Comparison of ENCODE assay signal across 31 mouse cellular contexts in the genomic region with DNA sequence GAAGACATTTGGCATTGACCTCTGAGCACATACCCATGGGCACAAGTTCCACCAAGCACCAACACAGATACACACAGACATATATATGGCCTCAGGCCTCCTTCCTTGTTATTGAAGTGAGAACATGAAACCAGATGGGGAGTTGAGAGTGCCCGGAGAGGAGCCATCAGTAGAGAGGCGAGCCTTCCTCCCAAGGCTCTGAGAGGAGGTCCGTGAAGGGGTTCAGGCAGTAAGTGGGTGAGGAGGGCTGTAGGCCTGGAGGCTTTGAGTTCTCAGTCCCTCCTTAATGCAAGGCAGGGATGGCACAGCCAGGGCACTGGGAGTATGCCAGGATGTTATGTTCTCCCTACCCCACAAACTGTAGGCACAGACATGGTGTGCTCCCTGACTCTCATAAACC. TPM values are rescaled to one million over a fixed set of nuclear protein-coding genes. Genes with fewer than 3 reads are reported as not detected.
"Had no signal": no experiment of that assay in that cellular context is flagged by ENCODE, and none has a peak within 500 bp of the region (broad histone marks: within the 10 kb centered on the region; RNA-seq: fewer than 3 reads in every experiment).

No protein-coding gene starts in this region.

RNA-seq across cellular contexts. Expression of gene Tex101, which starts 16.2 kb away (rescaled TPM):
- total RNA-seq: common myeloid progenitor, adult 5-6 weeks; gastrocnemius, adult 18-20 months; gastrocnemius, adult 2 months; gastrocnemius, adult 8-10 months; gastrocnemius, postnatal 10 days; gastrocnemius, postnatal 14 days; gastrocnemius, postnatal 25 days; gastrocnemius, postnatal 36 days; gastrocnemius, postnatal 4 days; granulocyte monocyte progenitor cell, adult 5-6 weeks; heart, adult 18-20 months; heart, adult 2 months; heart, adult 8-10 months had no signal
- polyA plus RNA-seq: cerebellum, adult 2 months; cortical plate, adult 2 months; embryonic facial prominence, embryonic 10.5 days; embryonic facial prominence, embryonic 11.5 days; embryonic facial prominence, embryonic 12.5 days; embryonic facial prominence, embryonic 14.5 days; embryonic facial prominence, embryonic 15.5 days; erythroblast, embryonic 14.5 days; forebrain, embryonic 10.5 days; forebrain, embryonic 11.5 days; forebrain, embryonic 12.5 days; forebrain, embryonic 13.5 days; forebrain, embryonic 14.5 days; forebrain, embryonic 15.5 days; forebrain, embryonic 16.5 days; frontal cortex, adult 2 months; gonadal fat pad, adult 2 months; heart, embryonic 10.5 days had no signal

RNA-seq across cellular contexts. Expression of gene BC049730, which starts 16.3 kb away (rescaled TPM):
- total RNA-seq: common myeloid progenitor, adult 5-6 weeks; gastrocnemius, adult 18-20 months; gastrocnemius, adult 2 months; gastrocnemius, adult 8-10 months; gastrocnemius, postnatal 10 days; gastrocnemius, postnatal 14 days; gastrocnemius, postnatal 25 days; gastrocnemius, postnatal 36 days; gastrocnemius, postnatal 4 days; granulocyte monocyte progenitor cell, adult 5-6 weeks; heart, adult 18-20 months; heart, adult 2 months; heart, adult 8-10 months had no signal
- polyA plus RNA-seq: cerebellum, adult 2 months; cortical plate, adult 2 months; embryonic facial prominence, embryonic 10.5 days; embryonic facial prominence, embryonic 11.5 days; embryonic facial prominence, embryonic 12.5 days; embryonic facial prominence, embryonic 14.5 days; embryonic facial prominence, embryonic 15.5 days; forebrain, embryonic 10.5 days; forebrain, embryonic 11.5 days; forebrain, embryonic 12.5 days; forebrain, embryonic 13.5 days; forebrain, embryonic 14.5 days; forebrain, embryonic 15.5 days; forebrain, embryonic 16.5 days; frontal cortex, adult 2 months; heart, adult 2 months; heart, embryonic 10.5 days had no signal

RNA-seq across cellular contexts. Expression of gene Gm4763, which starts 34.0 kb away (rescaled TPM):
- total RNA-seq: common myeloid progenitor, adult 5-6 weeks; gastrocnemius, adult 18-20 months; gastrocnemius, adult 2 months; gastrocnemius, adult 8-10 months; gastrocnemius, postnatal 10 days; gastrocnemius, postnatal 14 days; gastrocnemius, postnatal 25 days; gastrocnemius, postnatal 36 days; gastrocnemius, postnatal 4 days; granulocyte monocyte progenitor cell, adult 5-6 weeks; heart, adult 18-20 months; heart, adult 2 months; heart, adult 8-10 months had no signal
- polyA plus RNA-seq: cerebellum, adult 2 months; cortical plate, adult 2 months; embryonic facial prominence, embryonic 10.5 days; embryonic facial prominence, embryonic 11.5 days; embryonic facial prominence, embryonic 12.5 days; embryonic facial prominence, embryonic 14.5 days; embryonic facial prominence, embryonic 15.5 days; erythroblast, embryonic 14.5 days; forebrain, embryonic 10.5 days; forebrain, embryonic 11.5 days; forebrain, embryonic 12.5 days; forebrain, embryonic 13.5 days; forebrain, embryonic 14.5 days; forebrain, embryonic 15.5 days; forebrain, embryonic 16.5 days; frontal cortex, adult 2 months; gonadal fat pad, adult 2 months; heart, adult 2 months; heart, embryonic 10.5 days had no signal

RNA-seq across cellular contexts. Expression of gene Lypd3, which starts 56.3 kb away (rescaled TPM):
- total RNA-seq: common myeloid progenitor, adult 5-6 weeks; gastrocnemius, adult 18-20 months; gastrocnemius, adult 2 months; gastrocnemius, adult 8-10 months; gastrocnemius, postnatal 10 days; gastrocnemius, postnatal 14 days; gastrocnemius, postnatal 25 days; gastrocnemius, postnatal 36 days; gastrocnemius, postnatal 4 days; granulocyte monocyte progenitor cell, adult 5-6 weeks; heart, adult 18-20 months; heart, adult 2 months; heart, adult 8-10 months had no signal
- polyA plus RNA-seq: cortical plate, adult 2 months; erythroblast, embryonic 14.5 days; forebrain, embryonic 13.5 days; frontal cortex, adult 2 months; heart, adult 2 months had no signal
